Mouse (Mus musculus): ENCODE measurements around the gene Mrpl18. TPM values are rescaled to one million over a fixed set of nuclear protein-coding genes. Genes with fewer than 3 reads are reported as not detected.
"Not testable (repeated sequence)": the region's sequence is repeated elsewhere in the genome, so short reads cannot be mapped to it uniquely, and the experiment has no call there.

The Mrpl18 gene
- polyA plus RNA-seq, 1 experiment = 34.1 TPM

- TF ChIP-seq CTCF (IDR thresholded peaks at IDR 0.05; ENCODE audit: control insufficient read depth, insufficient read depth, low read length) = no peak
- no peak for TF ChIP-seq POLR2A (IDR thresholded peaks at IDR 0.05; ENCODE audit: borderline replicate concordance, control insufficient read depth, low read depth, low read length)
- Histone ChIP-seq H3K4me1 (ENCODE audit: control insufficient read depth, insufficient read depth, low read length) (no peaks in the 10 kb centered on the region), H3K4me3 (replicated peaks; ENCODE audit: control insufficient read depth, low read depth, low read length) (no peak overlapping the region), H3K27ac (ENCODE audit: control insufficient read depth, insufficient read depth, low read depth, low read length, poor library complexity) (no peak overlapping the region)
- 76% methylated on average over 12 of the region's 12 CpGs for WGBS
These were observed 12.5 kb downstream of the Mrpl18 start for GRCm38 (mm10) chr17:12903372-12904333.

- TF ChIP-seq CTCF (IDR thresholded peaks at IDR 0.05; ENCODE audit: control insufficient read depth, insufficient read depth, low read length) = no peak
- TF ChIP-seq POLR2A (IDR thresholded peaks at IDR 0.05; ENCODE audit: borderline replicate concordance, control insufficient read depth, low read depth, low read length) = no peak
- Histone ChIP-seq H3K4me1 (ENCODE audit: control insufficient read depth, insufficient read depth, low read length) (no peaks in the 10 kb centered on the region), H3K27ac (ENCODE audit: control insufficient read depth, insufficient read depth, low read depth, low read length, poor library complexity) (no peak overlapping the region), H3K4me3 (replicated peaks; ENCODE audit: control insufficient read depth, low read depth, low read length) (no peak overlapping the region)
- 96% methylated on average over 6 of the region's 6 CpGs for WGBS
These were observed 13.9 kb downstream of the Mrpl18 start for GRCm38 (mm10) chr17:12902291-12902690.

GRCm38 (mm10) chr17:12898607-12899006 is 17.5 kb downstream of the Mrpl18 start:
- not testable (repeated sequence) for H3K4me3 ChIP-seq (replicated peaks; ENCODE audit: control insufficient read depth, low read depth, low read length); H3K4me1 ChIP-seq (ENCODE audit: control insufficient read depth, insufficient read depth, low read length); H3K27ac ChIP-seq (ENCODE audit: control insufficient read depth, insufficient read depth, low read depth, low read length, poor library complexity)
- whole genome bisulfite sequencing = 70% methylated on average over 2 of the region's 2 CpGs

- TF ChIP-seq CTCF (IDR thresholded peaks at IDR 0.05; ENCODE audit: control insufficient read depth, insufficient read depth, low read length) = no peak
- TF ChIP-seq POLR2A (IDR thresholded peaks at IDR 0.05; ENCODE audit: borderline replicate concordance, control insufficient read depth, low read depth, low read length) = no peak
- 84% methylated on average over 5 of the region's 5 CpGs for WGBS
- Histone ChIP-seq H3K4me1 (ENCODE audit: control insufficient read depth, insufficient read depth, low read length) (no peaks in the 10 kb centered on the region), H3K27ac (ENCODE audit: control insufficient read depth, insufficient read depth, low read depth, low read length, poor library complexity) (no peak overlapping the region), H3K4me3 (replicated peaks; ENCODE audit: control insufficient read depth, low read depth, low read length) (no peak overlapping the region)
These were observed 18.5 kb downstream of the Mrpl18 start for GRCm38 (mm10) chr17:12897674-12898073.

DNA sequence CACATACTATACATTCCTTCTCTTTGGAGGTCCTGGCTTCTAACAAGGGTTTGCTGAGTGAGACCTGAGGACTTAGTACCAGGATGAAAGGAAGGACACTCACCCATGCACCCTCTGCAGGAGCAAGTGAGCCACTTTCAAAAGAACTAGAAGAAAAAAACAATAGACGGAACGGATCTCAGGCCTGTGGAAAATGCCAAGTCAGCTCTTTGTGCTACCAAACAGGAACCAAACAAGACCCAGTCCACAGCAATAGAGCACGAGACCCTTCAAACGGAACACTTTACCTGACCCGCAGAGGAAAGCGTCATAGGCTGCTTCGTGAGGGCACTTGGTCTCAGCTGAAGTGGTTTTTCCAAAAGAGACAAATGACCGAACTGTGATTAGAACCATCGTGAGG is 24.1 kb downstream of the Mrpl18 start:
- Histone ChIP-seq H3K27ac (ENCODE audit: control insufficient read depth, insufficient read depth, low read depth, low read length, poor library complexity) (no peak overlapping the region), H3K4me3 (replicated peaks; ENCODE audit: control insufficient read depth, low read depth, low read length) (no peak overlapping the region), H3K4me1 (ENCODE audit: control insufficient read depth, insufficient read depth, low read length) (no peaks in the 10 kb centered on the region)
- TF ChIP-seq POLR2A (IDR thresholded peaks at IDR 0.05; ENCODE audit: borderline replicate concordance, control insufficient read depth, low read depth, low read length) (no peak), CTCF (IDR thresholded peaks at IDR 0.05; ENCODE audit: control insufficient read depth, insufficient read depth, low read length) (no peak)
- 85% methylated on average over 9 of the region's 9 CpGs for WGBS

DNA sequence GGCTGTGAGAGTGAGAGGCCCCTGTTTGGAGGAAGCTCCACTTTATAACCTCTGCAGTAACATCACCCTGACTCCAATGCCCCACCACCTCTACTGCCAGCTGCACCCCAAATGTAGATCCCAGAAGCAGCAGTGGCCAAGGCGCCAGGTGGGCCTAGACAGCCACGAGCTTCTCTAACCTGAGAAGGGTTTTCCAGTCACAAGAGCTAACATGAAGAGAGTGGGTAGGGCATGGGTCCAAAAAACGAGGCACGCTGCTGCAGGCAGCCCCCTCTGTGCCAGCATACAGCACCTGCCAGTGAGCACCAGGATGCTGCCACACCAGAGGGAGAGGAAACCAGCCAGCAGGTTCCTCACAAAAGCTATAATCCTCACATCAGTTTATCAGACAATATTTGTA is 25.1 kb downstream of the Mrpl18 start:
- H3K27ac ChIP-seq (ENCODE audit: control insufficient read depth, insufficient read depth, low read depth, low read length, poor library complexity) = no peak overlapping the region
- WGBS = 79% methylated on average over 4 of the region's 4 CpGs

GRCm38 (mm10) chr17:12887021-12887775 is 28.9 kb downstream of the Mrpl18 start:
- Histone ChIP-seq H3K27ac (ENCODE audit: control insufficient read depth, insufficient read depth, low read depth, low read length, poor library complexity) (no peak overlapping the region), H3K4me3 (replicated peaks; ENCODE audit: control insufficient read depth, low read depth, low read length) (no peak overlapping the region), H3K4me1 (ENCODE audit: control insufficient read depth, insufficient read depth, low read length) (no peaks in the 10 kb centered on the region)
- 78% methylated on average over 15 of the region's 15 CpGs for WGBS
- TF ChIP-seq POLR2A (IDR thresholded peaks at IDR 0.05; ENCODE audit: borderline replicate concordance, control insufficient read depth, low read depth, low read length) (no peak), CTCF (IDR thresholded peaks at IDR 0.05; ENCODE audit: control insufficient read depth, insufficient read depth, low read length) (no peak)

More for the DNA sequence above, 25.1 kb downstream of the Mrpl18 start:
- H3K4me3 ChIP-seq (replicated peaks; ENCODE audit: control insufficient read depth, low read depth, low read length) = no peak overlapping the region
- H3K4me1 ChIP-seq (ENCODE audit: control insufficient read depth, insufficient read depth, low read length) = no peaks in the 10 kb centered on the region
- TF ChIP-seq POLR2A (IDR thresholded peaks at IDR 0.05; ENCODE audit: borderline replicate concordance, control insufficient read depth, low read depth, low read length) (no peak), CTCF (IDR thresholded peaks at IDR 0.05; ENCODE audit: control insufficient read depth, insufficient read depth, low read length) (no peak)

DNA sequence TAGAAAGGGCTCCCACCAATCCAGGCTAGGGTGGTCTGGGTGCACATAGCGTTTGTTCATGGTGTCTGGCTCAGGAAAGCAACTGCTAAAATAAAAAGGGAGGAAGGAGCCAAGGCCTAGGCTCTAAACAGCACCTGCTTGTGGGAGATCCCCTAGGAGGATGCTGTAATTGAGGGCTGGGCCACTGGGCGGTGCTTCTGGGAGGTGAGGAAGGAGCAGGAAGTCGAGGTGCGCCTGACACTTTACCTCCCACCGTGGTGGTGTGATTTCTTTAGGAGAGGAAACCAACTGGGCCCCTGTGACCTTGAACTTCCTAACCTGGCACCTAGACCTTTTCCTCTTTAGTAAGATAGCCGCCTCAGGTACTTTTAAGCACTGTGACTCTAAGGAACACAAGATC is 29.5 kb downstream of the Mrpl18 start:
- TF ChIP-seq POLR2A (IDR thresholded peaks at IDR 0.05; ENCODE audit: borderline replicate concordance, control insufficient read depth, low read depth, low read length) = no peak
- no peak for TF ChIP-seq CTCF (IDR thresholded peaks at IDR 0.05; ENCODE audit: control insufficient read depth, insufficient read depth, low read length)
- 31% methylated on average over 6 of the region's 6 CpGs for WGBS
- H3K27ac ChIP-seq (ENCODE audit: control insufficient read depth, insufficient read depth, low read depth, low read length, poor library complexity) = no peak overlapping the region
- no peak overlapping the region for H3K4me3 ChIP-seq (replicated peaks; ENCODE audit: control insufficient read depth, low read depth, low read length)
- no peaks in the 10 kb centered on the region for H3K4me1 ChIP-seq (ENCODE audit: control insufficient read depth, insufficient read depth, low read length)

All from bone marrow, adult 2 months (tissue).